Mouse (Mus musculus) stomach, embryonic 16.5 days (tissue): ENCODE data around the gene Nbr1. TPM values are rescaled to one million over a fixed set of nuclear protein-coding genes. Genes with fewer than 3 reads are reported as not detected.
"Not testable (repeated sequence)": the region's sequence is repeated elsewhere in the genome, so short reads cannot be mapped to it uniquely, and the experiment has no call there.

ENCODE experiments used
- ATAC-seq: fragments of 200-750 bp; cut with Nextera tagmentation; 2 replicates; pipeline ENCODE4 v1.8.0; 2017; ENCODE audit warnings: moderate number of reproducible peaks, moderate TSS enrichment; ENCODE audit not compliant: insufficient read depth, low FRiP score
- H3K27ac ChIP-seq: fragments of 300-500 bp; sonication (generic); 2 replicates; pipeline ENCODE4 v1.5.1; 2014; ENCODE audit warnings: low read length
- H3K27me3 ChIP-seq: fragments of 300-500 bp; sonication (generic); 2 replicates; pipeline ENCODE4 v1.6.1; 2014; ENCODE audit warnings: low read length, control low read depth, mixed read lengths; ENCODE audit not compliant: control insufficient read depth, insufficient read depth
- H3K36me3 ChIP-seq: fragments of 300-500 bp; sonication (generic); 2 replicates; pipeline ENCODE4 v1.6.1; 2014; ENCODE audit warnings: low read length; ENCODE audit not compliant: control insufficient read depth, insufficient read depth
- H3K4me1 ChIP-seq: fragments of 300-500 bp; sonication (generic); 2 replicates; pipeline ENCODE4 v1.6.1; 2014; ENCODE audit warnings: low read length, control low read depth, mixed read lengths; ENCODE audit not compliant: control insufficient read depth, insufficient read depth
- H3K4me2 ChIP-seq: fragments of 300-500 bp; sonication (generic); 2 replicates; pipeline ENCODE4 v1.6.1; 2014; ENCODE audit warnings: low read depth, low read length, mixed read lengths
- H3K4me3 ChIP-seq: fragments of 300-500 bp; sonication (generic); replicated peaks from 2 replicates; pipeline ENCODE4 v1.5.1; 2014; ENCODE audit warnings: mild to moderate bottlenecking, low read length
- H3K9ac ChIP-seq: fragments of 300-500 bp; sonication (generic); 2 replicates; pipeline ENCODE4 v1.6.1; 2014; ENCODE audit warnings: low read length
- H3K9me3 ChIP-seq: fragments of 300-500 bp; sonication (generic); replicated peaks from 2 replicates; pipeline ENCODE4 v1.6.1; 2016; ENCODE audit warnings: low read length, control low read depth; ENCODE audit not compliant: control insufficient read depth
- WGBS: fragments of 180-500 bp; shearing (Covaris S2); extraction: QIAGEN DNeasy Blood & Tissue Kit; methylation state at CpG from one replicate; pipeline ENCODE4 v1.1.7; 2014; 5-methylcytosine and 5-hydroxymethylcytosine counted together
- polyA plus RNA-seq: library from polyadenylated mRNA; unstranded; fragments of >200 nt; fragmentation: Nextera tagmentation; extraction: Ambion mirVana; gene quantifications from 2 replicates; pipeline ENCODE4 v1.2.1, GENCODE M21; 2015

Gene Nbr1
- polyA plus RNA-seq, 1 experiment from 2014 or later: 68.7 TPM

GRCm38 (mm10) chr11:101589989-101590624, 38.2 kb downstream of the Nbr1 start:
- no peaks in the 10 kb centered on the region for H3K36me3 ChIP-seq
- no peaks in the 10 kb centered on the region for H3K9me3 ChIP-seq
- no peak overlapping the region for H3K4me2 ChIP-seq
- WGBS: 62% methylated on average over 12 of the region's 12 CpGs
- H3K27ac ChIP-seq: peak overlapping the region; percentile 29
- H3K4me1 ChIP-seq: no peaks in the 10 kb centered on the region
- H3K4me3 ChIP-seq: no peak overlapping the region
- no peaks in the 10 kb centered on the region for H3K27me3 ChIP-seq
- no peak overlapping the region for H3K9ac ChIP-seq
- ATAC-seq: peak; percentile 56; the same call in 1 of the 2 replicates

GRCm38 (mm10) chr11:101599156-101599555, 47.2 kb downstream of the Nbr1 start, which contains the start of gene Gm11634:
TSS of gene Gm11634 (minus strand) at chr11:101599256.
- H3K4me1 ChIP-seq: no peaks in the 10 kb centered on the region
- 73% methylated on average over 6 of the region's 6 CpGs for WGBS
- H3K27me3 ChIP-seq: no peaks in the 10 kb centered on the region
- H3K4me2 ChIP-seq: no peak within 1 kb of the TSS
- no peaks in the 10 kb centered on the region for H3K36me3 ChIP-seq
- H3K4me3 ChIP-seq: no peak within 1 kb of the TSS
- H3K9ac ChIP-seq: no peak within 1 kb of the TSS
- H3K9me3 ChIP-seq: no peaks in the 10 kb centered on the region
- no peak within 1 kb of the TSS for H3K27ac ChIP-seq
- ATAC-seq: no peak

- Histone ChIP-seq H3K9ac (no peak overlapping the region), H3K27ac (no peak overlapping the region), H3K36me3 (no peaks in the 10 kb centered on the region), H3K4me3 (no peak overlapping the region), H3K27me3 (no peaks in the 10 kb centered on the region), H3K9me3 (no peaks in the 10 kb centered on the region), H3K4me2 (no peak overlapping the region), H3K4me1 (0 out of 2 replicates have a peak, but pooled peaks cover 3% of the 10 kb centered on the region)
- ATAC-seq: no peak
- WGBS: 12% methylated on average over 3 of the region's 3 CpGs
These were observed 50.5 kb downstream of the Nbr1 start for GRCm38 (mm10) chr11:101602491-101602890.

GRCm38 (mm10) chr11:101604116-101604515, 52.2 kb downstream of the Nbr1 start:
- no peak for ATAC-seq
- peak overlapping the region; percentile 43 for H3K4me2 ChIP-seq
- H3K9me3 ChIP-seq: no peaks in the 10 kb centered on the region
- H3K27ac ChIP-seq: no peak overlapping the region
- WGBS: 5% methylated on average over 3 of the region's 3 CpGs
- no peaks in the 10 kb centered on the region for H3K27me3 ChIP-seq
- H3K36me3 ChIP-seq: no peaks in the 10 kb centered on the region
- H3K9ac ChIP-seq: no peak overlapping the region
- H3K4me3 ChIP-seq: peak overlapping the region; percentile 28
- H3K4me1 ChIP-seq: 0 out of 2 replicates have a peak, but pooled peaks cover 3% of the 10 kb centered on the region

GRCm38 (mm10) chr11:101604531-101605453, 52.8 kb downstream of the Nbr1 start:
- WGBS: 2% methylated on average over 30 of the region's 30 CpGs
- peak overlapping the region; percentile 32; the same call in 1 of the 2 replicates for H3K9ac ChIP-seq
- not testable (repeated sequence) for H3K36me3 ChIP-seq, H3K9me3 ChIP-seq, H3K27me3 ChIP-seq, H3K4me1 ChIP-seq
- H3K4me2 ChIP-seq: peak overlapping the region; percentile 43
- peak overlapping the region; percentile 57; the same call in 1 of the 2 replicates for H3K27ac ChIP-seq
- ATAC-seq: peak; percentile 81
- H3K4me3 ChIP-seq: peak overlapping the region; percentile 28

- H3K4me2 ChIP-seq, H3K4me1 ChIP-seq, H3K36me3 ChIP-seq, H3K27ac ChIP-seq, H3K9me3 ChIP-seq, ATAC-seq, H3K27me3 ChIP-seq, H3K4me3 ChIP-seq, H3K9ac ChIP-seq: not testable (repeated sequence)
- 88% methylated on average over 4 of the region's 4 CpGs for WGBS
These were observed 55.2 kb downstream of the Nbr1 start for GRCm38 (mm10) chr11:101607134-101607533.

- Histone ChIP-seq H3K27me3 (no peaks in the 10 kb centered on the region), H3K4me1 (no peaks in the 10 kb centered on the region)
These were observed 58.5 kb downstream of the Nbr1 start for GRCm38 (mm10) chr11:101610445-101610844.

GRCm38 (mm10) chr11:101613596-101613995, 61.6 kb downstream of the Nbr1 start:
- Histone ChIP-seq H3K4me1 (peaks cover 8% of the 10 kb centered on the region), H3K27ac (no peak overlapping the region), H3K4me2 (no peak overlapping the region), H3K9ac (no peak overlapping the region), H3K4me3 (no peak overlapping the region), H3K27me3 (no peaks in the 10 kb centered on the region), H3K9me3 (no peaks in the 10 kb centered on the region), H3K36me3 (no peaks in the 10 kb centered on the region)
- no peak for ATAC-seq
- whole genome bisulfite sequencing: 70% methylated on average over 6 of the region's 6 CpGs

More at GRCm38 (mm10) chr11:101610445-101610844, 58.5 kb downstream of the Nbr1 start:
- Histone ChIP-seq H3K36me3 (no peaks in the 10 kb centered on the region), H3K9ac (no peak overlapping the region; the same call in 1 of the 2 replicates), H3K27ac (no peak overlapping the region), H3K9me3 (no peaks in the 10 kb centered on the region), H3K4me3 (no peak overlapping the region), H3K4me2 (peak overlapping the region; percentile 23; the same call in 1 of the 2 replicates)
- WGBS: 20% methylated on average over 11 of the region's 11 CpGs
- ATAC-seq: peak; percentile 44; the same call in 1 of the 2 replicates

- H3K4me3 ChIP-seq: no peak overlapping the region
- no peaks in the 10 kb centered on the region for H3K9me3 ChIP-seq
- no peaks in the 10 kb centered on the region for H3K27me3 ChIP-seq
- no peaks in the 10 kb centered on the region for H3K36me3 ChIP-seq
- no peak overlapping the region for H3K4me2 ChIP-seq
- no peak overlapping the region for H3K27ac ChIP-seq
- peaks cover 8% of the 10 kb centered on the region for H3K4me1 ChIP-seq
- 70% methylated on average over 4 of the region's 4 CpGs for WGBS
- no peak overlapping the region for H3K9ac ChIP-seq
- no peak for ATAC-seq
These were observed 62.2 kb downstream of the Nbr1 start for GRCm38 (mm10) chr11:101614116-101614515.
